Mouse (Mus musculus): ENCODE measurements around the gene Dedd2.

Dedd2 gene

GRCm38 (mm10) chr7:25246079-25246758, 25.8 kb upstream of the Dedd2 start:
- DNase-seq: peak; percentile 68 to 81

GRCm38 (mm10) chr7:25244562-25245369, 24.4 kb upstream of the Dedd2 start:
- DNase-seq: no peak

GRCm38 (mm10) chr7:25243361-25243760, 22.9 kb upstream of the Dedd2 start:
- DNase-seq: no peak

GRCm38 (mm10) chr7:25241062-25241461, 20.6 kb upstream of the Dedd2 start:
- DNase-seq: peak; percentile 65 to 72

- no peak for DNase-seq
These were observed 20.2 kb upstream of the Dedd2 start for GRCm38 (mm10) chr7:25240631-25241030.

- DNase-seq: peak; percentile 92 to 94
These were observed 18.6 kb upstream of the Dedd2 start for GRCm38 (mm10) chr7:25238829-25239623.

- peak; percentile 95 to 96 for DNase-seq
These were observed 17.7 kb upstream of the Dedd2 start for GRCm38 (mm10) chr7:25238015-25238706.

- peak; percentile 99 for DNase-seq
These were observed 17.0 kb upstream of the Dedd2 start, which contains the start of gene Gsk3a for GRCm38 (mm10) chr7:25237249-25238014. Gsk3a (minus strand) TSS chr7:25237851.

- DNase-seq: no peak
These were observed 15.1 kb upstream of the Dedd2 start for GRCm38 (mm10) chr7:25235526-25235925.

GRCm38 (mm10) chr7:25233061-25233460, 12.6 kb upstream of the Dedd2 start:
- no peak for DNase-seq

GRCm38 (mm10) chr7:25232101-25232648, 11.8 kb upstream of the Dedd2 start:
- DNase-seq: no peak

GRCm38 (mm10) chr7:25230690-25231285, 10.4 kb upstream of the Dedd2 start:
- DNase-seq: no peak

- DNase-seq: no peak
These were observed 7.3 kb upstream of the Dedd2 start for GRCm38 (mm10) chr7:25227523-25228300.

- no peak for DNase-seq
These were observed 2.0 kb upstream of the Dedd2 start for GRCm38 (mm10) chr7:25222275-25222967.

- peak; percentile 99 for DNase-seq
These were observed 878 bp upstream of the Dedd2 start, which contains the start of gene Zfp526 for GRCm38 (mm10) chr7:25221102-25221883. Zfp526 (plus strand) TSS chr7:25221425.

GRCm38 (mm10) chr7:25219756-25220456, 509 bp downstream of the Dedd2 start:
- peak; percentile 98 for DNase-seq

- no peak for DNase-seq
These were observed 1.0 kb downstream of the Dedd2 start for GRCm38 (mm10) chr7:25219416-25219750.
